Mouse (Mus musculus): ENCODE data around the gene Nisch. TPM values are rescaled to one million over a fixed set of nuclear protein-coding genes. Genes with fewer than 3 reads are reported as not detected.

Gene Nisch
- total RNA-seq, 1 experiment: 169 TPM

GRCm38 (mm10) chr14:31172781-31173455 is 43.8 kb downstream of the Nisch start:
- H3K36me3 ChIP-seq (ENCODE audit: control insufficient read depth, insufficient read depth, low read length, poor library complexity, severe bottlenecking): peaks cover 67% of the 10 kb centered on the region
- in situ Hi-C loops (cut with MboI; ENCODE audit: low sequenced_read_pairs in 2 of 2, unreplicated experiment in 2 of 2): no loop called here
- no peak overlapping the region for H3K27ac ChIP-seq (ENCODE audit: insufficient read depth, low read depth, low read length, poor library complexity, severe bottlenecking)
- H3K4me1 ChIP-seq (ENCODE audit: control insufficient read depth in 2 of 2, insufficient read depth in 2 of 2, low read length in 2 of 2, poor library complexity in 1 of 2): peaks cover 0 to 15% of the 10 kb centered on the region in 2 experiments; a peak in 1 of 4 replicates
- H3K4me3 ChIP-seq (ENCODE audit: insufficient read depth in 1 of 2, low read depth in 1 of 2, low read length in 2 of 2, poor library complexity in 1 of 2, severe bottlenecking in 1 of 2): no peak overlapping the region
- no peak for DNase-seq (ENCODE audit: low read depth, low spot score)
- no peaks in the 10 kb centered on the region for H3K9me3 ChIP-seq (ENCODE audit: control insufficient read depth, insufficient read depth, low read depth, low read length)
- TF ChIP-seq CHD2 (IDR thresholded peaks at IDR 0.05; ENCODE audit: low read depth, low read length) (no peak), MAFK (IDR thresholded peaks at IDR 0.05; ENCODE audit: insufficient read depth, low read depth, low read length) (no peak)
- H3K9ac ChIP-seq (ENCODE audit: insufficient read depth, low read depth, low read length, poor library complexity, severe bottlenecking): no peak overlapping the region

- Histone ChIP-seq H3K9ac (ENCODE audit: insufficient read depth, low read depth, low read length, poor library complexity, severe bottlenecking) (no peak overlapping the region), H3K27ac (ENCODE audit: insufficient read depth, low read depth, low read length, poor library complexity, severe bottlenecking) (no peak overlapping the region), H3K36me3 (ENCODE audit: control insufficient read depth, insufficient read depth, low read length, poor library complexity, severe bottlenecking) (peaks cover 57% of the 10 kb centered on the region), H3K9me3 (ENCODE audit: control insufficient read depth, insufficient read depth, low read depth, low read length) (no peaks in the 10 kb centered on the region), H3K4me3 (ENCODE audit: insufficient read depth in 1 of 2, low read depth in 1 of 2, low read length in 2 of 2, poor library complexity in 1 of 2, severe bottlenecking in 1 of 2) (no peak overlapping the region), H3K4me1 (ENCODE audit: control insufficient read depth in 2 of 2, insufficient read depth in 2 of 2, low read length in 2 of 2, poor library complexity in 1 of 2) (peaks cover 0 to 7% of the 10 kb centered on the region in 2 experiments; a peak in 1 of 4 replicates)
- no peak for TF ChIP-seq ZNF384 (IDR thresholded peaks at IDR 0.05; ENCODE audit: low read depth, low read length)
- no peak for TF ChIP-seq ZC3H11A (IDR thresholded peaks at IDR 0.05; ENCODE audit: borderline replicate concordance, low read depth, low read length)
- TF ChIP-seq CHD2 (IDR thresholded peaks at IDR 0.05; ENCODE audit: low read depth, low read length): no peak
- TF ChIP-seq HCFC1 (IDR thresholded peaks at IDR 0.05; ENCODE audit: borderline replicate concordance, insufficient read depth, low read length): no peak
- no peak for TF ChIP-seq MAFK (IDR thresholded peaks at IDR 0.05; ENCODE audit: insufficient read depth, low read depth, low read length)
- in situ Hi-C loops (cut with MboI; ENCODE audit: low sequenced_read_pairs in 2 of 2, unreplicated experiment in 2 of 2): no loop called here
- no peak for DNase-seq (ENCODE audit: low read depth, low spot score)
These were observed 44.9 kb downstream of the Nisch start for GRCm38 (mm10) chr14:31171821-31172220.

- Histone ChIP-seq H3K27ac (ENCODE audit: insufficient read depth, low read depth, low read length, poor library complexity, severe bottlenecking) (no peak overlapping the region), H3K36me3 (ENCODE audit: control insufficient read depth, insufficient read depth, low read length, poor library complexity, severe bottlenecking) (peaks cover 53% of the 10 kb centered on the region), H3K4me1 (ENCODE audit: control insufficient read depth in 2 of 2, insufficient read depth in 2 of 2, low read length in 2 of 2, poor library complexity in 1 of 2) (peaks cover 0 to 5% of the 10 kb centered on the region in 2 experiments; a peak in 1 of 4 replicates), H3K9ac (ENCODE audit: insufficient read depth, low read depth, low read length, poor library complexity, severe bottlenecking) (no peak overlapping the region), H3K4me3 (ENCODE audit: insufficient read depth in 1 of 2, low read depth in 1 of 2, low read length in 2 of 2, poor library complexity in 1 of 2, severe bottlenecking in 1 of 2) (no peak overlapping the region), H3K9me3 (ENCODE audit: control insufficient read depth, insufficient read depth, low read depth, low read length) (no peaks in the 10 kb centered on the region)
- in situ Hi-C loops (cut with MboI; ENCODE audit: low sequenced_read_pairs in 2 of 2, unreplicated experiment in 2 of 2): no loop called here
- no peak for TF ChIP-seq CHD2 (IDR thresholded peaks at IDR 0.05; ENCODE audit: low read depth, low read length)
- TF ChIP-seq MAFK (IDR thresholded peaks at IDR 0.05; ENCODE audit: insufficient read depth, low read depth, low read length): no peak
- no peak for TF ChIP-seq ZC3H11A (IDR thresholded peaks at IDR 0.05; ENCODE audit: borderline replicate concordance, low read depth, low read length)
- no peak for TF ChIP-seq HCFC1 (IDR thresholded peaks at IDR 0.05; ENCODE audit: borderline replicate concordance, insufficient read depth, low read length)
- TF ChIP-seq ZNF384 (IDR thresholded peaks at IDR 0.05; ENCODE audit: low read depth, low read length): no peak
- no peak for DNase-seq (ENCODE audit: low read depth, low spot score)
These were observed 45.4 kb downstream of the Nisch start for GRCm38 (mm10) chr14:31171386-31171785.

GRCm38 (mm10) chr14:31170963-31171362 is 45.8 kb downstream of the Nisch start:
- in situ Hi-C loops (cut with MboI; ENCODE audit: low sequenced_read_pairs in 2 of 2, unreplicated experiment in 2 of 2): no loop called here
- peaks cover 48% of the 10 kb centered on the region for H3K36me3 ChIP-seq (ENCODE audit: control insufficient read depth, insufficient read depth, low read length, poor library complexity, severe bottlenecking)
- no peak overlapping the region for H3K9ac ChIP-seq (ENCODE audit: insufficient read depth, low read depth, low read length, poor library complexity, severe bottlenecking)
- TF ChIP-seq CHD2 (IDR thresholded peaks at IDR 0.05; ENCODE audit: low read depth, low read length): no peak
- no peak for TF ChIP-seq ZC3H11A (IDR thresholded peaks at IDR 0.05; ENCODE audit: borderline replicate concordance, low read depth, low read length)
- no peak for TF ChIP-seq ZNF384 (IDR thresholded peaks at IDR 0.05; ENCODE audit: low read depth, low read length)
- TF ChIP-seq HCFC1 (IDR thresholded peaks at IDR 0.05; ENCODE audit: borderline replicate concordance, insufficient read depth, low read length): no peak
- no peak for DNase-seq (ENCODE audit: low read depth, low spot score)
- H3K4me3 ChIP-seq (ENCODE audit: insufficient read depth in 1 of 2, low read depth in 1 of 2, low read length in 2 of 2, poor library complexity in 1 of 2, severe bottlenecking in 1 of 2): no peak overlapping the region
- H3K9me3 ChIP-seq (ENCODE audit: control insufficient read depth, insufficient read depth, low read depth, low read length): no peaks in the 10 kb centered on the region
- no peak overlapping the region for H3K27ac ChIP-seq (ENCODE audit: insufficient read depth, low read depth, low read length, poor library complexity, severe bottlenecking)
- peaks cover 0 to 5% of the 10 kb centered on the region in 2 experiments; a peak in 1 of 4 replicates for H3K4me1 ChIP-seq (ENCODE audit: control insufficient read depth in 2 of 2, insufficient read depth in 2 of 2, low read length in 2 of 2, poor library complexity in 1 of 2)

- Histone ChIP-seq H3K9me3 (ENCODE audit: control insufficient read depth, insufficient read depth, low read depth, low read length) (no peaks in the 10 kb centered on the region), H3K9ac (ENCODE audit: insufficient read depth, low read depth, low read length, poor library complexity, severe bottlenecking) (no peak overlapping the region), H3K27ac (ENCODE audit: insufficient read depth, low read depth, low read length, poor library complexity, severe bottlenecking) (no peak overlapping the region), H3K4me3 (ENCODE audit: insufficient read depth in 1 of 2, low read depth in 1 of 2, low read length in 2 of 2, poor library complexity in 1 of 2, severe bottlenecking in 1 of 2) (no peak overlapping the region), H3K36me3 (ENCODE audit: control insufficient read depth, insufficient read depth, low read length, poor library complexity, severe bottlenecking) (peaks cover 38% of the 10 kb centered on the region), H3K4me1 (ENCODE audit: control insufficient read depth in 2 of 2, insufficient read depth in 2 of 2, low read length in 2 of 2, poor library complexity in 1 of 2) (peaks cover 0 to 5% of the 10 kb centered on the region in 2 experiments; a peak in 1 of 4 replicates)
- TF ChIP-seq HCFC1 (IDR thresholded peaks at IDR 0.05; ENCODE audit: borderline replicate concordance, insufficient read depth, low read length) (no peak), ZNF384 (IDR thresholded peaks at IDR 0.05; ENCODE audit: low read depth, low read length) (no peak), ZC3H11A (IDR thresholded peaks at IDR 0.05; ENCODE audit: borderline replicate concordance, low read depth, low read length) (no peak), MAFK (IDR thresholded peaks at IDR 0.05; ENCODE audit: insufficient read depth, low read depth, low read length) (no peak), CHD2 (IDR thresholded peaks at IDR 0.05; ENCODE audit: low read depth, low read length) (no peak)
- no peak for DNase-seq (ENCODE audit: low read depth, low spot score)
- in situ Hi-C loops (cut with MboI; ENCODE audit: low sequenced_read_pairs in 2 of 2, unreplicated experiment in 2 of 2): no loop called here
These were observed 47.2 kb downstream of the Nisch start for GRCm38 (mm10) chr14:31169508-31169907.

Measured in ES-E14 (cell line).